Mouse (Mus musculus): ENCODE data around the gene Iqschfp. TPM values are rescaled to one million over a fixed set of nuclear protein-coding genes. Genes with fewer than 3 reads are reported as not detected.

Iqschfp gene
- polyA plus RNA-seq, 1 experiment from 2014 or later = not detected

DNA sequence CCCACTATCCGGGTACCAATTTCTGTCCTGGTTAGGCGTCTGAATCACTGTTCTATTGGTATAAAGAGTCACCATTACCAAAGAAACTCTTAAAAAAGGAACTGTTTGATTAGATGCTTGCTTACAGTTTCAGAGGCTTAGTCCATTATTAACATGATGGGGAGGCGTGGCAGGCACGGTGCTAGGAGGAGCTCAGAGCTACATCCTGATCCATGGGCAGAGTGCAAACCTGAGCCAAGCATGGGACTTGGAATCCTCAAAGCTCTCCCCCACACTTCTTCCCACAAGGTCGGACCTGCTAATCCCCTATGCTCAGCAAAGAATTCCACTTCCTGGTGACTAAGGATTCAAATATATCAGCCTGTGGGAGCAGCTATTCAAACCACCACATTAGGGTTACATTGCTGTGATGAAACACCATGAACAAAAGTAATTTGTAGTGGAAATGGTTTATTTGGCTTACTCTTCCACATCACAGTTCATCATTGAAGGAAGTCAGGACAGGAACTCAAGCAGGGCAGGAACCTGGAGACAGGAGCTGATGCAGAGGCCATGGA lies 777.5 kb downstream of the Iqschfp start:
- 77% methylated on average over 5 of the region's 5 CpGs for WGBS
- Histone ChIP-seq H3K27ac (no peak overlapping the region), H3K4me2 (no peak overlapping the region), H3K4me3 (no peak overlapping the region), H3K27me3 (no peaks in the 10 kb centered on the region), H3K36me3 (no peaks in the 10 kb centered on the region), H3K4me1 (no peaks in the 10 kb centered on the region), H3K9me3 (no peaks in the 10 kb centered on the region), H3K9ac (no peak overlapping the region)
- ATAC-seq (ENCODE audit: insufficient number of reproducible peaks, insufficient read depth, low FRiP score, low TSS enrichment, low read depth) = no peak

DNA sequence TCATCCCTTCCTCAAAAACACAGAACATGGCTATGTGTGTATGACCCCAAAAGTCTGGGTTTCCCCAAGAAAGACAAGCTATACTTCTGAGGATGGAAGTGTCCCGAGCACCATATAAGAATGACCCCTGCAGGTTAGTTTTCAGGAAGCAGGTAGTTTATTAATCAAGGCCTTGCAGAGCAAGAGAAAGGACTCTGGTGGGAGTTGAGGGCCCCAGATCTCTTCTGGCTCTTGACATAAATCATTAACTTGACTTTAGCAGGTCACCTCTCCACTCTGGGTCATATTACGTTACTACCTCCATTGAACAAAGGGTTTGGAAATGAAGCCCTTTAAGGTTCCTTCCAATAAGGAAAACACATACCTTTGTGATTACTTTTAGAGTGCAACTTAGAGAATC lies 782.7 kb downstream of the Iqschfp start:
- Histone ChIP-seq H3K4me1 (peaks cover 7% of the 10 kb centered on the region), H3K36me3 (no peaks in the 10 kb centered on the region), H3K27me3 (no peaks in the 10 kb centered on the region), H3K27ac (no peak overlapping the region), H3K9ac (no peak overlapping the region), H3K9me3 (no peaks in the 10 kb centered on the region), H3K4me3 (no peak overlapping the region), H3K4me2 (no peak overlapping the region)
- 66% methylated on average over 2 of the region's 2 CpGs for WGBS
- ATAC-seq (ENCODE audit: insufficient number of reproducible peaks, insufficient read depth, low FRiP score, low TSS enrichment, low read depth) = no peak

DNA sequence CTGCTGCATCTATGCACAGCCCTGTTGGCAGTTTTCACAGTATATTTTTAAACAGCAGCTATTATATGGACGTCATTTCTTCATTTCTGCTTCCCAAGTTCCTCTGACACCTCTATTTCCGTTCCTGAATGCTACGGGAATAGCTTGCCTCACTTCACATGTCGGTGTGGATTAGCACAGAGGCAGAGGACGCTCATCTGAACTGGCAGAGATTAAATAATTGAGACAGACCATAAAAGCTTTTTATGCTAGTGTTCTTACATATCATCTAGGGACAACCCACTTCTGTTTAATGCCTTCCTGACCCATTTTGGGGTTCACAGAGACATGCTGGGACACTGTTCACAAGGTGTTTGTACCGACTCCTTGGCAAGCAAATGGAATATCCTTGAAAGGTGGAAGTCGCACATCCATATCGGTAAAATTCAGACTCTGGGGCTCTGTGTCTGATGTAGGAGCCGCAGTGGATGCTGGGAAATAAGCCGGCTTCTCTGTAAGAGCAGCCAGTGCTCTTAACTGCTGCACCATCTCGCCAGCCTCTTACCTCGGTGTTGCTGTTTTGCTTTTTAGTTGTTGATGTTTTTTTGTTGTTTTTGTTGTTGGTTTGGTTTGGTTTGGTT lies 783.3 kb downstream of the Iqschfp start:
- ATAC-seq (ENCODE audit: insufficient number of reproducible peaks, insufficient read depth, low FRiP score, low TSS enrichment, low read depth) = no peak
- no peak overlapping the region for H3K4me3 ChIP-seq
- 82% methylated on average over 12 of the region's 12 CpGs for whole genome bisulfite sequencing

More for the DNA sequence above, 783.3 kb downstream of the Iqschfp start:
- Histone ChIP-seq H3K36me3 (no peaks in the 10 kb centered on the region), H3K9me3 (no peaks in the 10 kb centered on the region), H3K4me2 (no peak overlapping the region), H3K4me1 (peaks cover 7% of the 10 kb centered on the region), H3K27me3 (no peaks in the 10 kb centered on the region), H3K9ac (no peak overlapping the region), H3K27ac (no peak overlapping the region)

Other genes starting within 250 kb of the Iqschfp start
- not detected in 2 replicates for gene Iqcj, start within 50 bp of the Iqschfp start, polyA plus RNA-seq (2015; fragmentation: Nextera tagmentation; extraction: Ambion mirVana)
- 20.5 and 24.4 TPM in 2 replicates for gene Schip1, start 172.6 kb downstream of the Iqschfp start, polyA plus RNA-seq (2015; fragmentation: Nextera tagmentation; extraction: Ambion mirVana)

Data from embryonic facial prominence, embryonic 13.5 days (tissue).